Mouse (Mus musculus): ENCODE measurements at regions not wholly inside any gene's neighbourhood (a gene's known extent, or its start where the extent isn't known, plus 50 kb on each side); places are given as distances from the start of the nearest gene placed in this dataset.

DNA sequence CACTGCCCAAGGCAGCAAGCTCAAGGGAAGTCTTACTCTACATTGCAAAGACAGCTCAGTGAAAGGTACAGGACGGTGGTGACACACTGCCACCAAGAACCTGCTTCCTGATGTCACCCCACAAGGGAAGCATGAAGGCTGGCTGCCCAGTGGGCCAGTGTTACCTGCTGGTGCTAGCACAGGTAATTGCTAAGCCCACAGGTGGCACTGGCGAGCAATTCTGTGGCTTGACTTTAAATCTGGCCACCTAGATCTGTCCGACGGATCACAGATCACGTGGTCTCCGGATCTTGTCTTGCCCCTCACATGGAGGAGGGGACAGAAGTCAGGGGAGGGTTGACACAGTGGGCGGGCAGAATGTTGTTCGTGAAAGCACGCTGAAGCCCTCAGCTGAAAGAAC lies 80.9 kb downstream of the Irx5 start:
- no peak for TF ChIP-seq CTCF (IDR thresholded peaks at IDR 0.05; ENCODE audit: borderline replicate concordance, insufficient read depth, low read depth, low read length)
- no peak for TF ChIP-seq POLR2A (IDR thresholded peaks at IDR 0.05; ENCODE audit: borderline replicate concordance, insufficient read depth, low read length)
